Mouse (Mus musculus): Measurements from ENCODE around the gene Fer. TPM values are rescaled to one million over a fixed set of nuclear protein-coding genes. Genes with fewer than 3 reads are reported as not detected.

Gene Fer
- 22.6 and 27.9 TPM in 2 replicates for total RNA-seq (2014; rRNA removed)
- polyA plus RNA-seq (2015; fragmentation: Nextera tagmentation; extraction: Ambion mirVana): 20.1 and 22.7 TPM in 2 replicates

DNA sequence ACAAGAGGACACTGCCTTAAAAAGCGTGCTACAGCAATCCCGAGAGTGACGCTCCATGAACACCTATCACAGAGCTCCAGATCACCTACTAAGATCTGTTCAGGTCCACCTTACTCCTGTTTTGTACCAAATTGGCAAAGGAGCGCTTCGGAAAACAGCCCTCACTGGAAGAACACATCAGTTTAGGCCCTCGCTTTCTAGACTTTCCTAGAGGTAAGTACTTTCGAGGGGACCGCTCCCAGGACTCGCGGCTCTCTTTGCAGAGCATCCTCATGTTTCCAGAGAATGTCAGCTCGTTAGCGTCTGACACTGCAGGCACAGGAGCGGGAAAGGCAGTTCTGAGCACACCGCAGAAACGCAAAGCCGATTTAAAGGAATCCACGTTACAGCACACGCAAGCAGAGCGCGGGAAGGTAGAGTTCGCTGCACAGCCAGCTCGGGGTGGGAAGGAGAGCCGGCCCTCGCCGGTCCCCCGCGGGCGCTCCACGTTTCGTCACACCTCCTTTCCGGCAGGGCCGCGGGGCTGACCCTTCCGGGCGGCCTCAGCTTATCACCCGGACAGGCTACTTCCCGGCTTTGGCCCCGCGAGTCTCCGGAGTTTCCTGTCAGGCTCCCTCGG is at the start of gene Fer:
Fer (plus strand) TSS at position 51 of the 619 bp plus-strand sequence.
- H3K4me1 ChIP-seq (ENCODE audit: insufficient read depth, low read length): no peaks in the 10 kb centered on the region
- no peaks in the 10 kb centered on the region for H3K27me3 ChIP-seq (ENCODE audit: insufficient read depth, low read length)
- H3K27ac ChIP-seq (ENCODE audit: low read depth, low read length): peak within 1 kb of the TSS; percentile 86
- peak; percentile 54 for DNase-seq (ENCODE audit: low spot score)
- no peaks in the 10 kb centered on the region for H3K36me3 ChIP-seq (ENCODE audit: insufficient read depth, low read length)
- H3K4me3 ChIP-seq (ENCODE audit: low read depth, low read length): peak within 1 kb of the TSS; percentile 96
- WGBS: under 1% methylated on average over 41 of the region's 41 CpGs
- peak; percentile 53 for ATAC-seq (ENCODE audit: low FRiP score)
- no peak for TF ChIP-seq CTCF (IDR thresholded peaks at IDR 0.05)
- peak within 1 kb of the TSS; percentile 85 for H3K4me2 ChIP-seq (ENCODE audit: low read depth, low read length, poor library complexity, severe bottlenecking)
- peak within 1 kb of the TSS; percentile 97 for H3K9ac ChIP-seq (replicated peaks; ENCODE audit: low read length, poor library complexity, severe bottlenecking)
- H3K9me3 ChIP-seq (ENCODE audit: low read length): no peaks in the 10 kb centered on the region

DNA sequence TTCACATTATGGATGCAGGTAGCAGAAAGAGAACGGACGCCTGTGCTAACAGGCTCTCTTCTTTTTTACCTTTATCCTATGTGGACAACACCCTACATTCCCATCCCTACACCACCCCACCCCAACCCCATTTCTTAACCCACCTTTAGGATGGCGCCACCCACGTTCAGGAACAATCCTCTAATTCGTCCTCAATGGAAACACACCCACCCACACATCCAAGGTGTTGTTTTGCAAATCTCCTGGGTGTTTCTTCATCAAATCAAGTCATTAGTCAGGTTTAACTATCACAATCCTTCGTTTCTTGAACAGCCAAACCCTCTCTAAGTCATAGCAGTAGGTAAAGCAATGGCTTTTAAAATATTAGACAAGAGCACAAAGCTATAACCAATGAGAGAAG is 49.3 kb upstream of the Fer start:
- TF ChIP-seq CTCF (IDR thresholded peaks at IDR 0.05): no peak
- 84% methylated on average over 6 of the region's 6 CpGs for whole genome bisulfite sequencing

DNA sequence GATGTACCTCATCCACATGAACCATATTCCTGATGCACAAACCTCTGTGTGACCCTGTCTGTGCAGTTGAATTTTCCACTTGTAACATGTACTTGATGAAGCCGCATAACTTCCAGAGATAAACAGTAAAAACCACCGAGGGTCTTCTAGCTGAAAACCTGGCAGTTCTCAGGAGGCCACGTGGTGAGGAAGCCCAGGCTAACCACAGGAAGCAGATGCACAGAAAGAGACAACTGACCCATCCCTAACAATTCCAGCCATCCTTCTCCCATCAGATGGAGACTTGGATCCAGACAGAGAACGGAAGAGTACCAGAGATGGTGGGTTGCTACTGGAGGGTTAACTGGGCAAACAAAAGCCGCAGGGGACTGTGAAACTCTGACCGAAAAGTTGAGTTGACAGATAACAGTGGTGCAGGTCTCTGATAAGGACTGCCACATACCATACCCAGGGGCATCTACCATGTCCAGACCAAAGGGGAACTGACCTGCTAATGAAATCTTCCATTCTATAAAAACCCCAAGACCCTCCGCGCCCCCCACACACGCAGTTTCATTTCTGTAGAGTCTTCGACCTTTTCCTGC is 44.3 kb upstream of the Fer start:
- 92% methylated on average over 10 of the region's 10 CpGs for WGBS
- H3K9ac ChIP-seq (replicated peaks; ENCODE audit: low read length, poor library complexity, severe bottlenecking): no peak overlapping the region
- no peaks in the 10 kb centered on the region for H3K9me3 ChIP-seq (ENCODE audit: low read length)
- no peak overlapping the region for H3K4me3 ChIP-seq (ENCODE audit: low read depth, low read length)
- H3K4me1 ChIP-seq (ENCODE audit: insufficient read depth, low read length): no peaks in the 10 kb centered on the region
- no peaks in the 10 kb centered on the region for H3K36me3 ChIP-seq (ENCODE audit: insufficient read depth, low read length)
- no peaks in the 10 kb centered on the region for H3K27me3 ChIP-seq (ENCODE audit: insufficient read depth, low read length)
- TF ChIP-seq CTCF (IDR thresholded peaks at IDR 0.05): no peak
- H3K4me2 ChIP-seq (ENCODE audit: low read depth, low read length, poor library complexity, severe bottlenecking): no peak overlapping the region
- ATAC-seq (ENCODE audit: low FRiP score) (no peak), DNase-seq (ENCODE audit: low spot score) (no peak)
- no peak overlapping the region for H3K27ac ChIP-seq (ENCODE audit: low read depth, low read length)

More for the DNA sequence above, 49.3 kb upstream of the Fer start:
- no peak overlapping the region for H3K27ac ChIP-seq (ENCODE audit: low read depth, low read length)
- no peaks in the 10 kb centered on the region for H3K36me3 ChIP-seq (ENCODE audit: insufficient read depth, low read length)
- DNase-seq (ENCODE audit: low spot score) (no peak), ATAC-seq (ENCODE audit: low FRiP score) (no peak)
- no peak overlapping the region for H3K4me2 ChIP-seq (ENCODE audit: low read depth, low read length, poor library complexity, severe bottlenecking)
- H3K4me1 ChIP-seq (ENCODE audit: insufficient read depth, low read length): no peaks in the 10 kb centered on the region
- H3K9ac ChIP-seq (replicated peaks; ENCODE audit: low read length, poor library complexity, severe bottlenecking): no peak overlapping the region
- H3K9me3 ChIP-seq (ENCODE audit: low read length): no peaks in the 10 kb centered on the region
- no peaks in the 10 kb centered on the region for H3K27me3 ChIP-seq (ENCODE audit: insufficient read depth, low read length)
- H3K4me3 ChIP-seq (ENCODE audit: low read depth, low read length): no peak overlapping the region

DNA sequence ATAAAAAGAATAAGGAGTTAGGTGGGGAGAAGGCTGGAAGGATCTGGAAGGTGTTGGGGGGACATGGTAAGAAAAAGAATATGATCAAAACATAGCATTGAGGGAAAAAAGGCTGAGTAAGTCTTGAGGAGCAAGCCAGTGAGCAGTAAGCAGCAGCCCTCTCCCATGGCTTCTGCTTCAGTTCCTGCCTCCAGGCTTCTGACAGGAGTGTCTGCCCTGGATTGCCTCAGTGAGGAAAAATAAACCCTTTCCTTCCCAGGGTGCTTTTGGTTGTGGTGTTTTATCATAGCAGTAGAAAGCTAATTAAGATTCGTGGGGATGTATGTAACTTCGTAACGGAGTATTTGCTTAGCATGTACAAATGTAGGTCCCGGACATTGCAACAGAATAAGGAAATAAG is 38.7 kb upstream of the Fer start:
- Histone ChIP-seq H3K9ac (replicated peaks; ENCODE audit: low read length, poor library complexity, severe bottlenecking) (no peak overlapping the region), H3K27me3 (ENCODE audit: insufficient read depth, low read length) (no peaks in the 10 kb centered on the region), H3K9me3 (ENCODE audit: low read length) (no peaks in the 10 kb centered on the region), H3K27ac (ENCODE audit: low read depth, low read length) (no peak overlapping the region), H3K4me2 (ENCODE audit: low read depth, low read length, poor library complexity, severe bottlenecking) (no peak overlapping the region), H3K4me3 (ENCODE audit: low read depth, low read length) (no peak overlapping the region), H3K36me3 (ENCODE audit: insufficient read depth, low read length) (no peaks in the 10 kb centered on the region), H3K4me1 (ENCODE audit: insufficient read depth, low read length) (no peaks in the 10 kb centered on the region)
- DNase-seq (ENCODE audit: low spot score): no peak
- 93% methylated on average over 4 of the region's 4 CpGs for WGBS
- no peak for ATAC-seq (ENCODE audit: low FRiP score)
- no peak for TF ChIP-seq CTCF (IDR thresholded peaks at IDR 0.05)

DNA sequence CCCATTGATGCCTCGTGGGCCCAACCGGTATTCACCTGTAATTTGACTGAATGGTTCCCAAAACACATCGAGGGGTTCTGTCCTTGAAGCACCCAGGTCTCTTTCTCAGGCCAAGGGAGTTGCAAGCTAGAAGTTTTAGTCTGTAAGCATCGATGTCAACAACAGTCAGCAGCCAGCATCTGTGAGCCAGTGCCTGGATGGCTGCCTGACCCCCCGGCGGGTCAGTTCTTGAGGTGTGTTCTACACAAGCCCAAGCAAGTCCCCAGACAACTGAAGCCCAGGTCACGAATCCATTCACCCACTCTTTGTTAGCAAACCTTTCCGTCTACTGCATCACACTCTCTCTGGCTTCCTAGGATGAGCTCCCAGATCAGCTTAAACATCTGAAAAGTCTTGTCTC is 36.7 kb upstream of the Fer start:
- no peak for DNase-seq (ENCODE audit: low spot score)
- 86% methylated on average over 8 of the region's 8 CpGs for WGBS
- Histone ChIP-seq H3K27me3 (ENCODE audit: insufficient read depth, low read length) (no peaks in the 10 kb centered on the region), H3K36me3 (ENCODE audit: insufficient read depth, low read length) (no peaks in the 10 kb centered on the region), H3K4me1 (ENCODE audit: insufficient read depth, low read length) (no peaks in the 10 kb centered on the region), H3K9me3 (ENCODE audit: low read length) (no peaks in the 10 kb centered on the region), H3K4me3 (ENCODE audit: low read depth, low read length) (no peak overlapping the region), H3K9ac (replicated peaks; ENCODE audit: low read length, poor library complexity, severe bottlenecking) (no peak overlapping the region), H3K27ac (ENCODE audit: low read depth, low read length) (no peak overlapping the region), H3K4me2 (ENCODE audit: low read depth, low read length, poor library complexity, severe bottlenecking) (no peak overlapping the region)
- TF ChIP-seq CTCF (IDR thresholded peaks at IDR 0.05): no peak
- no peak for ATAC-seq (ENCODE audit: low FRiP score)

DNA sequence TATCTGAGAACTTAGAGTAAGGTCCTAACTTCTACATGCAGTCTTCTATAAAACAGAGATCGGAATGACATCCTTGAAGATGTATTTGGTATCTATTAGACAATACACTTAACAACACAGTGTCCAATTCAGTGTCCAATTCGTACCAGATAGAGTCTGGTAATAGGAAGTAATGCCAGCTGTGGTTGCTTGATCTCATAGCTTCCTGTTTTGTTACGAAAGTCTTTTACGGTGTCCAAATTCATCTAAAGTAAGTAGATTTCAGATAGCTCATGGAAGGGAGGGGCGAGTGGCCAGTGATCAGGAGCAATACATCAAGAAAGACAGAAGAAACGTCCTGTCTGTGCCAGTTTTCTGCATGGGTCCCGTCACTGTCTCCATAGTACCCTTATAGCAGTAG is 36.1 kb upstream of the Fer start:
- Histone ChIP-seq H3K4me2 (ENCODE audit: low read depth, low read length, poor library complexity, severe bottlenecking) (no peak overlapping the region), H3K4me1 (ENCODE audit: insufficient read depth, low read length) (no peaks in the 10 kb centered on the region), H3K27ac (ENCODE audit: low read depth, low read length) (no peak overlapping the region), H3K36me3 (ENCODE audit: insufficient read depth, low read length) (no peaks in the 10 kb centered on the region), H3K9me3 (ENCODE audit: low read length) (no peaks in the 10 kb centered on the region), H3K4me3 (ENCODE audit: low read depth, low read length) (no peak overlapping the region), H3K27me3 (ENCODE audit: insufficient read depth, low read length) (no peaks in the 10 kb centered on the region), H3K9ac (replicated peaks; ENCODE audit: low read length, poor library complexity, severe bottlenecking) (no peak overlapping the region)
- DNase-seq (ENCODE audit: low spot score) (no peak), ATAC-seq (ENCODE audit: low FRiP score) (no peak)
- WGBS: 92% methylated on average over 7 of the region's 7 CpGs
- TF ChIP-seq CTCF (IDR thresholded peaks at IDR 0.05): no peak
